Mouse (Mus musculus): ENCODE results near the gene Prdm12. TPM values are rescaled to one million over a fixed set of nuclear protein-coding genes. Genes with fewer than 3 reads are reported as not detected.
A peak's percentile ranks its signal among the peaks of the same experiment; 100 is the strongest.

Gene Prdm12
- total RNA-seq, 1 experiment, result 0.13 TPM

GRCm38 (mm10) chr2:31662939-31663803, 23.3 kb downstream of the Prdm12 start:
- no peak overlapping the region for H3K27ac ChIP-seq (ENCODE audit: insufficient read depth, low read depth, low read length, poor library complexity, severe bottlenecking)
- no peaks in the 10 kb centered on the region for H3K36me3 ChIP-seq (ENCODE audit: control insufficient read depth, insufficient read depth, low read length, poor library complexity, severe bottlenecking)
- no peak for TF ChIP-seq CHD2 (IDR thresholded peaks at IDR 0.05; ENCODE audit: low read depth, low read length)
- no peak for TF ChIP-seq ZC3H11A (IDR thresholded peaks at IDR 0.05; ENCODE audit: borderline replicate concordance, low read depth, low read length)
- no peak for TF ChIP-seq ZNF384 (IDR thresholded peaks at IDR 0.05; ENCODE audit: low read depth, low read length)
- TF ChIP-seq HCFC1 (IDR thresholded peaks at IDR 0.05; ENCODE audit: borderline replicate concordance, insufficient read depth, low read length), result no peak
- TF ChIP-seq MAFK (IDR thresholded peaks at IDR 0.05; ENCODE audit: insufficient read depth, low read depth, low read length), result no peak
- no peaks in the 10 kb centered on the region for H3K9me3 ChIP-seq (ENCODE audit: control insufficient read depth, insufficient read depth, low read depth, low read length)
- H3K4me1 ChIP-seq (ENCODE audit: control insufficient read depth in 2 of 2, insufficient read depth in 2 of 2, low read length in 2 of 2, poor library complexity in 1 of 2), result no peaks in the 10 kb centered on the region
- in situ Hi-C loops (cut with MboI; ENCODE audit: low sequenced_read_pairs in 2 of 2, unreplicated experiment in 2 of 2), result no loop called here
- H3K9ac ChIP-seq (ENCODE audit: insufficient read depth, low read depth, low read length, poor library complexity, severe bottlenecking), result no peak overlapping the region
- no peak for DNase-seq (ENCODE audit: low read depth, low spot score)
- H3K4me3 ChIP-seq (ENCODE audit: insufficient read depth in 1 of 2, low read depth in 1 of 2, low read length in 2 of 2, poor library complexity in 1 of 2, severe bottlenecking in 1 of 2), result no peak overlapping the region

DNA sequence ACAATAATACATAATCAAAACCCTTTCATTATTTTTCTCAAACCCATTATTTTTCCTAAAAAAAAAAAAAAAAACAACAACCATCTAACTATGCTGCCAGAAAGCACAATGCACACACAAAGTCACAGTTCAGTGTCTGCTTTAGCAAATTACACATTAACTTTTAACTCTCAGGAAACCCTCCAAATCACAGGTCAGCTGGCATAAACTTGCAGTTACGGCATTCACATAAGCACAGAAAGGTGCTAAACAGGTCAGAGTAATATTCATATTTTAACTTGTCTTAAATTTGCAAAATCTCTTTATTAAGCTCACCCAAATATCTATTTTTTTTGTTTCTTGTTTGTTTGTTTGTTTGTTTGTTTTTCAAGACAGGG, 24.0 kb downstream of the Prdm12 start:
- H3K4me1 ChIP-seq (ENCODE audit: control insufficient read depth in 2 of 2, insufficient read depth in 2 of 2, low read length in 2 of 2, poor library complexity in 1 of 2), result no peaks in the 10 kb centered on the region
- H3K9ac ChIP-seq (ENCODE audit: insufficient read depth, low read depth, low read length, poor library complexity, severe bottlenecking), result no peak overlapping the region
- TF ChIP-seq MAFK (IDR thresholded peaks at IDR 0.05; ENCODE audit: insufficient read depth, low read depth, low read length) (no peak), CHD2 (IDR thresholded peaks at IDR 0.05; ENCODE audit: low read depth, low read length) (no peak), ZC3H11A (IDR thresholded peaks at IDR 0.05; ENCODE audit: borderline replicate concordance, low read depth, low read length) (no peak), HCFC1 (IDR thresholded peaks at IDR 0.05; ENCODE audit: borderline replicate concordance, insufficient read depth, low read length) (no peak), ZNF384 (IDR thresholded peaks at IDR 0.05; ENCODE audit: low read depth, low read length) (no peak)
- no peak overlapping the region for H3K4me3 ChIP-seq (ENCODE audit: insufficient read depth in 1 of 2, low read depth in 1 of 2, low read length in 2 of 2, poor library complexity in 1 of 2, severe bottlenecking in 1 of 2)
- no peak for DNase-seq (ENCODE audit: low read depth, low spot score)
- H3K9me3 ChIP-seq (ENCODE audit: control insufficient read depth, insufficient read depth, low read depth, low read length), result no peaks in the 10 kb centered on the region
- H3K36me3 ChIP-seq (ENCODE audit: control insufficient read depth, insufficient read depth, low read length, poor library complexity, severe bottlenecking), result no peaks in the 10 kb centered on the region
- H3K27ac ChIP-seq (ENCODE audit: insufficient read depth, low read depth, low read length, poor library complexity, severe bottlenecking), result no peak overlapping the region
- in situ Hi-C loops (cut with MboI; ENCODE audit: low sequenced_read_pairs in 2 of 2, unreplicated experiment in 2 of 2), result no loop called here

- no peak overlapping the region for H3K4me3 ChIP-seq (ENCODE audit: insufficient read depth in 1 of 2, low read depth in 1 of 2, low read length in 2 of 2, poor library complexity in 1 of 2, severe bottlenecking in 1 of 2)
- TF ChIP-seq MAFK (IDR thresholded peaks at IDR 0.05; ENCODE audit: insufficient read depth, low read depth, low read length) (no peak), CHD2 (IDR thresholded peaks at IDR 0.05; ENCODE audit: low read depth, low read length) (no peak), ZC3H11A (IDR thresholded peaks at IDR 0.05; ENCODE audit: borderline replicate concordance, low read depth, low read length) (peak; percentile 48; the same call in 1 of the 2 replicates), ZNF384 (IDR thresholded peaks at IDR 0.05; ENCODE audit: low read depth, low read length) (no peak)
- H3K9me3 ChIP-seq (ENCODE audit: control insufficient read depth, insufficient read depth, low read depth, low read length), result no peaks in the 10 kb centered on the region
- DNase-seq (ENCODE audit: low read depth, low spot score), result peak; percentile 37
- H3K36me3 ChIP-seq (ENCODE audit: control insufficient read depth, insufficient read depth, low read length, poor library complexity, severe bottlenecking), result peaks cover 4% of the 10 kb centered on the region
- in situ Hi-C loops (cut with MboI; ENCODE audit: low sequenced_read_pairs in 2 of 2, unreplicated experiment in 2 of 2), result loop anchor here in 1 of 2 experiments (5.0 kb wide), 1 partner anchor 185 kb away; no protein-coding TSS in a partner anchor
- H3K27ac ChIP-seq (ENCODE audit: insufficient read depth, low read depth, low read length, poor library complexity, severe bottlenecking), result no peak overlapping the region
- peaks cover 2 to 5% of the 10 kb centered on the region in 2 experiments; a peak in 2 of 4 replicates for H3K4me1 ChIP-seq (ENCODE audit: control insufficient read depth in 2 of 2, insufficient read depth in 2 of 2, low read length in 2 of 2, poor library complexity in 1 of 2)
- no peak overlapping the region for H3K9ac ChIP-seq (ENCODE audit: insufficient read depth, low read depth, low read length, poor library complexity, severe bottlenecking)
Observed at GRCm38 (mm10) chr2:31667332-31667731, 27.5 kb downstream of the Prdm12 start.

DNA sequence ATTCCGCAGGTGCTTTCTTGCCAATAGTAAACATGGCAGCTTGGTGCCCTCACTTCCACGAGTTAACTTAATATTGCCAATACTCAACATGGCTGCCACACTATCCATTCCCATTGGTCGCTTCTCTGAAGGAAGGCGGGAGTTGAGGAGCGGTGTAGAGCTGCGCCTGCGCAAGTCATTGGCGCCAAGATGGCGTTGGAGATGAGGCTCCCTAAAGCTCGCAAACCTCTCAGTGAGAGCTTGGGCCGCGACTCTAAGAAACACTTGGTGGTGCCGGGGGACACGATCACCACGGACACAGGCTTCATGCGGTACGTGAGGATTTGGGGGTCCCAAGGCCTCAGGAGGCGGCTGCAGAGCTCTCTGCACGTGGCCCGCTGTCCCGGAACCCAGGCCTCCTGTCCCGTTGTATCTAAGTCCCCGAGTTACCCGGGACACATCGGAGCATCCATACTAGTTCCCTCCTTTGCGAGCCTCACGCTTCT, 30.8 kb downstream of the Prdm12 start, which contains the start of gene Exosc2:
Gene Exosc2 (plus strand): TSS at position 165 of the 485 bp plus-strand sequence.
- in situ Hi-C loops (cut with MboI; ENCODE audit: low sequenced_read_pairs in 2 of 2, unreplicated experiment in 2 of 2), result no loop called here
- no peaks in the 10 kb centered on the region for H3K9me3 ChIP-seq (ENCODE audit: control insufficient read depth, insufficient read depth, low read depth, low read length)
- peak within 1 kb of the TSS; percentile 74 to 88 for H3K4me3 ChIP-seq (ENCODE audit: insufficient read depth in 1 of 2, low read depth in 1 of 2, low read length in 2 of 2, poor library complexity in 1 of 2, severe bottlenecking in 1 of 2)
- no peak within 1 kb of the TSS for H3K27ac ChIP-seq (ENCODE audit: insufficient read depth, low read depth, low read length, poor library complexity, severe bottlenecking)
- H3K4me1 ChIP-seq (ENCODE audit: control insufficient read depth in 2 of 2, insufficient read depth in 2 of 2, low read length in 2 of 2, poor library complexity in 1 of 2), result peaks cover 2 to 11% of the 10 kb centered on the region in 2 experiments; a peak in 2 of 4 replicates
- H3K36me3 ChIP-seq (ENCODE audit: control insufficient read depth, insufficient read depth, low read length, poor library complexity, severe bottlenecking), result peaks cover 35% of the 10 kb centered on the region
- peak; percentile 97 for DNase-seq (ENCODE audit: low read depth, low spot score)
- TF ChIP-seq HCFC1 (IDR thresholded peaks at IDR 0.05; ENCODE audit: borderline replicate concordance, insufficient read depth, low read length), result peak; percentile 91
- no peak for TF ChIP-seq ZNF384 (IDR thresholded peaks at IDR 0.05; ENCODE audit: low read depth, low read length)
- peak within 1 kb of the TSS; percentile 96 for H3K9ac ChIP-seq (ENCODE audit: insufficient read depth, low read depth, low read length, poor library complexity, severe bottlenecking)
